Mouse (Mus musculus) liver, embryonic 16.5 days (tissue): ENCODE results near the gene Tmem125. TPM values are rescaled to one million over a fixed set of nuclear protein-coding genes. Genes with fewer than 3 reads are reported as not detected.
"Not testable (repeated sequence)": the region's sequence is repeated elsewhere in the genome, so short reads cannot be mapped to it uniquely, and the experiment has no call there.

Source experiments
- ATAC-seq: fragments of 200-750 bp; cut with Nextera tagmentation; 2 replicates; pipeline ENCODE4 v1.8.0; 2017; ENCODE audit warnings: low read depth, mild to moderate bottlenecking, moderate number of reproducible peaks, moderate library complexity
- H3K27ac ChIP-seq: fragments of 300-500 bp; sonication (generic); 2 replicates; pipeline ENCODE4 v1.5.1; 2014; ENCODE audit warnings: mild to moderate bottlenecking, low read length
- H3K27me3 ChIP-seq: fragments of 300-500 bp; sonication (generic); 2 replicates; pipeline ENCODE4 v1.6.1; 2014; ENCODE audit warnings: low read depth, low read length, mixed read lengths; ENCODE audit not compliant: control insufficient read depth, insufficient read depth
- H3K36me3 ChIP-seq: fragments of 300-500 bp; sonication (generic); 2 replicates; pipeline ENCODE4 v1.6.1; 2014; ENCODE audit warnings: mild to moderate bottlenecking; ENCODE audit not compliant: control insufficient read depth, insufficient read depth
- H3K4me1 ChIP-seq: fragments of 300-500 bp; sonication (generic); 2 replicates; pipeline ENCODE4 v1.6.1; 2014; ENCODE audit warnings: low read depth, low read length, mixed read lengths; ENCODE audit not compliant: control insufficient read depth
- H3K4me2 ChIP-seq: fragments of 300-500 bp; sonication (generic); 2 replicates; pipeline ENCODE4 v1.6.1; 2014; ENCODE audit warnings: low read depth, low read length, mixed read lengths
- H3K4me3 ChIP-seq: fragments of 300-500 bp; sonication (generic); 2 replicates; pipeline ENCODE4 v1.5.1; 2014; ENCODE audit warnings: low read depth, mild to moderate bottlenecking, low read length
- H3K9ac ChIP-seq: fragments of 300-500 bp; sonication (generic); 2 replicates; pipeline ENCODE4 v1.6.1; 2014; ENCODE audit warnings: low read depth, low read length
- H3K9me3 ChIP-seq: fragments of 300-500 bp; sonication (generic); replicated peaks from 2 replicates; pipeline ENCODE4 v1.6.1; 2016; ENCODE audit warnings: low read length; ENCODE audit not compliant: control insufficient read depth
- WGBS: fragments of 180-500 bp; shearing (Covaris S2); extraction: QIAGEN DNeasy Blood & Tissue Kit; methylation state at CpG from one replicate; pipeline ENCODE4 v1.1.7; 2014; ENCODE audit not compliant: insufficient replicate concordance; 5-methylcytosine and 5-hydroxymethylcytosine counted together
- polyA plus RNA-seq: library from polyadenylated mRNA; unstranded; fragments of >200 nt; fragmentation: Nextera tagmentation; extraction: Ambion mirVana; gene quantifications from 2 replicates; pipeline ENCODE4 v1.2.1, GENCODE M21; 2015

Tmem125 gene
- polyA plus RNA-seq, 1 experiment from 2014 or later: 3.2 TPM

DNA sequence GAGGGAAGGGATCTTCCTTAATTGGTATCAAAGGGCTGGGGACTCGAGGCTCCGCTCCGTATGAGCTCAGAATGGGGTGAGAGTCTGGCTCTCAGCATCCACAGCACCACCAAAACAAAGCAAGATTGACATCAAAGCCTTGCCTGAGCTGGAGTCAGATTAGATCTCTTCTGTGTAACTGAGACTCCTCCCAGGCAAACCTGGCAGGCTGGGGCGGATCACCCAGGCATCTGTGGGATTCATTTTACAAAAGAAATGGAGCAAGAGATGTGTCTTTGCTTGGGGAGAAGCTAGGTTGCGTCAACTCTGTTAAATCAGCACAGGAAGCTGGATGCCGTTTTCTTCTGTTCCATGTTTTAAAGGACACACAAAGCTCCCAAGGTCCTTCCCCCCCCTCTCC is 34.8 kb downstream of the Tmem125 start:
- 54% methylated on average over 6 of the region's 6 CpGs for WGBS
- no peak for ATAC-seq
- Histone ChIP-seq H3K4me1 (no peaks in the 10 kb centered on the region), H3K4me3 (no peak overlapping the region), H3K9me3 (no peaks in the 10 kb centered on the region), H3K9ac (no peak overlapping the region), H3K36me3 (no peaks in the 10 kb centered on the region), H3K4me2 (no peak overlapping the region), H3K27ac (no peak overlapping the region), H3K27me3 (no peaks in the 10 kb centered on the region)

- not testable (repeated sequence) for H3K4me1 ChIP-seq, H3K9ac ChIP-seq, H3K27ac ChIP-seq, H3K4me3 ChIP-seq, H3K4me2 ChIP-seq, ATAC-seq, H3K27me3 ChIP-seq, H3K36me3 ChIP-seq, H3K9me3 ChIP-seq
- WGBS: 44% methylated on average over 1 of the region's 1 CpGs
These were observed 36.7 kb downstream of the Tmem125 start for GRCm38 (mm10) chr4:118507171-118507570.

- ATAC-seq: no peak
- H3K9me3 ChIP-seq: no peaks in the 10 kb centered on the region
- no peak overlapping the region for H3K27ac ChIP-seq
- H3K36me3 ChIP-seq: no peaks in the 10 kb centered on the region
- no peaks in the 10 kb centered on the region for H3K27me3 ChIP-seq
- WGBS: 48% methylated on average over 3 of the region's 3 CpGs
- no peak overlapping the region for H3K4me2 ChIP-seq
- H3K9ac ChIP-seq: no peak overlapping the region
- no peak overlapping the region for H3K4me3 ChIP-seq
- no peaks in the 10 kb centered on the region for H3K4me1 ChIP-seq
These were observed 38.3 kb downstream of the Tmem125 start for GRCm38 (mm10) chr4:118505551-118505950.

- Histone ChIP-seq H3K4me2 (no peak overlapping the region), H3K4me1 (no peaks in the 10 kb centered on the region), H3K9me3 (no peaks in the 10 kb centered on the region), H3K4me3 (no peak overlapping the region), H3K9ac (no peak overlapping the region), H3K36me3 (no peaks in the 10 kb centered on the region), H3K27ac (no peak overlapping the region), H3K27me3 (no peaks in the 10 kb centered on the region)
- WGBS: 63% methylated on average over 9 of the region's 9 CpGs
- no peak for ATAC-seq
These were observed 43.1 kb downstream of the Tmem125 start for GRCm38 (mm10) chr4:118500792-118501191.

DNA sequence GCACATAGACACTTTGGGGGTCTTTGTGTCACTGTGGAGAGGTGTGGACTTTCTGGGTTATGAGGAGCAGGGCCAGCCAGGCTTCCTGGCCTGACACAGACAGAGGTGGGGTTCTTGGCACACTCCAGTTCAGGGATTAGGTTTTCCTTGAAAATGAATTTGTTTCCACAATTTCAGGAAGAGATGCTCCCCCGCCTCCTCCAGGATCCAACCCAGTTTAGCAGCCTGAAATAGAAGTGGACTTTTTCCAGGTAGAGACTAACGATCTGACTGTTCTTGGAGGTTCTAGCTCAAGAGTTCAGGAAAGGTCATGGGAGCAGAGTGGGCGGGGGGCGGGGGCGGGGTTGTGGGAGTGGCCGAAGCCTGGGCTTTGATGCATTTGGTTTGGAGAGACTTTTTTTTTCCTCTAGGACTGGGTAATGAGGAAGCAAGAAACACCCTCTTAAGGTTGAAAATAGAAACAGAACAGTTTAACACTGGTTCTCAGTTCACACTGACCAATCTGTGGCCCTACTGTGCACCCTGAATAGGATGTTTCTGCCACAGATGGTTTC is 43.6 kb downstream of the Tmem125 start:
- H3K9me3 ChIP-seq: no peaks in the 10 kb centered on the region
- WGBS: 39% methylated on average over 6 of the region's 6 CpGs
- no peaks in the 10 kb centered on the region for H3K27me3 ChIP-seq
- no peak overlapping the region for H3K4me3 ChIP-seq
- no peak for ATAC-seq
- H3K4me2 ChIP-seq: no peak overlapping the region
- H3K4me1 ChIP-seq: no peaks in the 10 kb centered on the region
- H3K27ac ChIP-seq: no peak overlapping the region
- no peaks in the 10 kb centered on the region for H3K36me3 ChIP-seq
- no peak overlapping the region for H3K9ac ChIP-seq

Other genes starting within 250 kb of the Tmem125 start
- 2.1 and 3.1 TPM in 2 replicates for gene Szt2, start 134.8 kb downstream of the Tmem125 start, polyA plus RNA-seq
- 60.9 and 64.3 TPM in 2 replicates for gene Med8, start 134.7 kb downstream of the Tmem125 start, polyA plus RNA-seq
- gene Elovl1, start 116.0 kb downstream of the Tmem125 start, polyA plus RNA-seq: 79.5 and 85.1 TPM in 2 replicates
- gene Cdc20, start 106.7 kb downstream of the Tmem125 start, polyA plus RNA-seq: 149 and 164 TPM in 2 replicates
- gene Mpl, start 86.5 kb downstream of the Tmem125 start, polyA plus RNA-seq: 6.1 and 7.3 TPM in 2 replicates
- gene Tie1, start 54.0 kb downstream of the Tmem125 start, polyA plus RNA-seq: 7.3 and 7.9 TPM in 2 replicates
- 6.3 and 8.8 TPM in 2 replicates for gene 2610528J11Rik, start 17.0 kb downstream of the Tmem125 start, polyA plus RNA-seq
- gene Cfap57, start 76.7 kb upstream of the Tmem125 start, polyA plus RNA-seq: 0.74 and 0.91 TPM in 2 replicates
- 55.9 and 58.3 TPM in 2 replicates for gene Ebna1bp2, start 76.8 kb upstream of the Tmem125 start, polyA plus RNA-seq
- gene Olfr62, start 114.9 kb upstream of the Tmem125 start, polyA plus RNA-seq: not detected in 2 replicates
- not detected in 2 replicates for gene Olfr1342, start 148.7 kb upstream of the Tmem125 start, polyA plus RNA-seq
- not detected in 2 replicates for gene Olfr1341, start 159.5 kb upstream of the Tmem125 start, polyA plus RNA-seq
- not detected in 2 replicates for gene Olfr1340, start 176.1 kb upstream of the Tmem125 start, polyA plus RNA-seq
- gene Olfr1339, start 188.1 kb upstream of the Tmem125 start, polyA plus RNA-seq: not detected in 2 replicates
- gene Olfr1338, start 214.7 kb upstream of the Tmem125 start, polyA plus RNA-seq: not detected in 2 replicates
- gene Olfr1337, start 238.5 kb upstream of the Tmem125 start, polyA plus RNA-seq: not detected in 2 replicates